Mouse (Mus musculus): ENCODE measurements at regions not wholly inside any gene's neighbourhood (a gene's known extent, or its start where the extent isn't known, plus 50 kb on each side); places are given as distances from the start of the nearest gene placed in this dataset.

- TF ChIP-seq ZKSCAN1 (IDR thresholded peaks at IDR 0.05; ENCODE audit: low read depth, low read length) (no peak), BHLHE40 (IDR thresholded peaks at IDR 0.05; ENCODE audit: borderline replicate concordance, low read depth, low read length) (no peak), GABPA (IDR thresholded peaks at IDR 0.05; ENCODE audit: low read depth, low read length) (no peak), JUND (IDR thresholded peaks at IDR 0.05; ENCODE audit: low read depth, low read length) (no peak), MAFK (IDR thresholded peaks at IDR 0.05; ENCODE audit: borderline replicate concordance, low read depth, low read length) (no peak), GATA1 (IDR thresholded peaks at IDR 0.05; ENCODE audit: low read depth, low read length) (no peak), HCFC1 (IDR thresholded peaks at IDR 0.05; ENCODE audit: low read depth, low read length) (no peak), ZMIZ1 (IDR thresholded peaks at IDR 0.05; ENCODE audit: low read depth, low read length) (no peak), TAL1 (IDR thresholded peaks at IDR 0.05; ENCODE audit: low read length) (no peak), NELFE (IDR thresholded peaks at IDR 0.05; ENCODE audit: low read depth, low read length) (no peak), POLR2AphosphoS5 (IDR thresholded peaks at IDR 0.05; ENCODE audit: borderline replicate concordance, low read depth, low read length) (no peak), CHD2 (IDR thresholded peaks at IDR 0.05; ENCODE audit: low read length) (no peak), TCF12 (IDR thresholded peaks at IDR 0.05; ENCODE audit: low read depth, low read length) (no peak)
- H3K4me1 ChIP-seq (ENCODE audit: control insufficient read depth in 1 of 2, insufficient read depth in 2 of 2, low read length in 2 of 2): peaks cover 2 to 9% of the 10 kb centered on the region in 2 experiments; a peak in 3 of 4 replicates
- no peak overlapping the region for H3K9ac ChIP-seq (ENCODE audit: control insufficient read depth, low read depth, low read length, poor library complexity, severe bottlenecking)
- H3K9me3 ChIP-seq (replicated peaks; ENCODE audit: insufficient read depth, low read length): no peaks in the 10 kb centered on the region
- no peak overlapping the region for H3K27ac ChIP-seq (ENCODE audit: control insufficient read depth, low read depth, low read length)
- H3K36me3 ChIP-seq (ENCODE audit: control insufficient read depth in 1 of 2, insufficient read depth in 2 of 2, low read length in 2 of 2): peaks cover 0 to 6% of the 10 kb centered on the region in 2 experiments; a peak in 2 of 4 replicates
- no peaks in the 10 kb centered on the region for H3K79me2 ChIP-seq (ENCODE audit: control insufficient read depth, insufficient read depth, low read length, poor library complexity)
- H3K27me3 ChIP-seq (ENCODE audit: control insufficient read depth in 1 of 2, insufficient read depth in 2 of 2, low read length in 2 of 2): no peaks in the 10 kb centered on the region
- no peak for DNase-seq (ENCODE audit: low read depth, low spot score)
- H3K4me3 ChIP-seq (ENCODE audit: control insufficient read depth in 1 of 2, insufficient read depth in 1 of 2, low read depth in 2 of 2, low read length in 2 of 2): no peak overlapping the region
Measured at GRCm38 (mm10) chr13:91376556-91376955, 83.5 kb upstream of the Ssbp2 start.

DNA sequence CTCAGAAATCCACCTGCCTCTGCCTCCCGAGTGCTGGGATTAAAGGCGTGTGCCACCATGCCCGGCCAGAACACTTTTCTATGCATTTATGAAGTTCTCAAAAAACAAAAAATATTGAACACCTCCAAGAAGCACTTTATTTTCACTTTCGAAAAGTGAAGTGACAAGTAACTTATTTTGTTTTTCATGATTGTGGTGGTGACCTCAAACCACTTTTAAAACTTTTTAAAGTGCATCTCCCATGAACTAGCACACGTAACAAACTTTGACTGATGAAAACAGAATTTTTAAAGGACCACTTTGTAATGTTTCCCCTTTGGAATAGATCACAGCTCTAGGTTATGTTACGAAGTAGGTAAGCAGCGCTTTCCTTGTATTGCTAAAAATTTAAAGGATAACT is 82.7 kb upstream of the Ssbp2 start:
- Histone ChIP-seq H3K27me3 (ENCODE audit: control insufficient read depth in 1 of 2, insufficient read depth in 2 of 2, low read length in 2 of 2) (no peaks in the 10 kb centered on the region), H3K9me3 (replicated peaks; ENCODE audit: insufficient read depth, low read length) (no peaks in the 10 kb centered on the region), H3K79me2 (ENCODE audit: control insufficient read depth, insufficient read depth, low read length, poor library complexity) (no peaks in the 10 kb centered on the region), H3K9ac (ENCODE audit: control insufficient read depth, low read depth, low read length, poor library complexity, severe bottlenecking) (no peak overlapping the region), H3K4me1 (ENCODE audit: control insufficient read depth in 1 of 2, insufficient read depth in 2 of 2, low read length in 2 of 2) (peaks cover 0 to under 1% of the 10 kb centered on the region in 2 experiments; a peak in 1 of 4 replicates), H3K4me3 (ENCODE audit: control insufficient read depth in 1 of 2, insufficient read depth in 1 of 2, low read depth in 2 of 2, low read length in 2 of 2) (no peak overlapping the region), H3K27ac (ENCODE audit: control insufficient read depth, low read depth, low read length) (no peak overlapping the region), H3K36me3 (ENCODE audit: control insufficient read depth in 1 of 2, insufficient read depth in 2 of 2, low read length in 2 of 2) (peaks cover 0 to 1% of the 10 kb centered on the region in 2 experiments; a peak in 1 of 4 replicates)
- TF ChIP-seq POLR2AphosphoS5 (IDR thresholded peaks at IDR 0.05; ENCODE audit: borderline replicate concordance, low read depth, low read length) (no peak), UBTF (IDR thresholded peaks at IDR 0.05; ENCODE audit: borderline replicate concordance, insufficient read depth, low read depth, low read length) (no peak), CTCF (IDR thresholded peaks at IDR 0.05 in 2 of 3, conservative IDR thresholded peaks at IDR 0.05 in 1 of 3; ENCODE audit: control insufficient read depth in 1 of 3, insufficient read depth in 1 of 3, low read depth in 2 of 3, low read length in 3 of 3, poor library complexity in 1 of 3, severe bottlenecking in 1 of 3) (no peak), RCOR1 (IDR thresholded peaks at IDR 0.05; ENCODE audit: low read depth, low read length) (no peak), MYC (IDR thresholded peaks at IDR 0.05; ENCODE audit: low read depth, low read length) (no peak), CHD1 (IDR thresholded peaks at IDR 0.05; ENCODE audit: low read depth, low read length) (no peak), ZMIZ1 (IDR thresholded peaks at IDR 0.05; ENCODE audit: low read depth, low read length) (no peak), MXI1 (IDR thresholded peaks at IDR 0.05; ENCODE audit: low read depth, low read length) (no peak), USF2 (IDR thresholded peaks at IDR 0.05; ENCODE audit: borderline replicate concordance in 1 of 2, insufficient read depth in 1 of 2, low read depth in 1 of 2, low read length in 2 of 2) (no peak), TCF12 (IDR thresholded peaks at IDR 0.05; ENCODE audit: low read depth, low read length) (no peak), ZNF384 (IDR thresholded peaks at IDR 0.05; ENCODE audit: low read depth, low read length) (no peak), NRF1 (IDR thresholded peaks at IDR 0.05; ENCODE audit: insufficient read depth, low read depth, low read length, poor library complexity, severe bottlenecking) (no peak), HCFC1 (IDR thresholded peaks at IDR 0.05; ENCODE audit: low read depth, low read length) (no peak), POLR2AphosphoS2 (IDR thresholded peaks at IDR 0.05; ENCODE audit: low read length) (no peak), JUND (IDR thresholded peaks at IDR 0.05; ENCODE audit: low read depth, low read length) (no peak), SMC3 (IDR thresholded peaks at IDR 0.05; ENCODE audit: low read depth, low read length) (no peak), POLR2A (IDR thresholded peaks at IDR 0.05; ENCODE audit: control insufficient read depth in 1 of 2, insufficient read depth in 1 of 2, low read depth in 1 of 2, low read length in 2 of 2, poor library complexity in 1 of 2) (no peak)
- DNase-seq (ENCODE audit: low read depth, low spot score): no peak

Data from MEL (cell line).